Mouse (Mus musculus): ENCODE results near the gene Mbnl2. TPM values are rescaled to one million over a fixed set of nuclear protein-coding genes. Genes with fewer than 3 reads are reported as not detected.
A peak's percentile ranks its signal among the peaks of the same experiment; 100 is the strongest.

Gene Mbnl2
- total RNA-seq, 1 experiment = 33.4 TPM

GRCm38 (mm10) chr14:120361121-120361520 is 85.7 kb downstream of the Mbnl2 start:
- Histone ChIP-seq H3K36me3 (ENCODE audit: control insufficient read depth, insufficient read depth, low read length, poor library complexity, severe bottlenecking) (no peaks in the 10 kb centered on the region), H3K9me3 (ENCODE audit: control insufficient read depth, insufficient read depth, low read depth, low read length) (no peaks in the 10 kb centered on the region), H3K4me3 (ENCODE audit: insufficient read depth in 1 of 2, low read depth in 1 of 2, low read length in 2 of 2, poor library complexity in 1 of 2, severe bottlenecking in 1 of 2) (no peak overlapping the region), H3K4me1 (ENCODE audit: control insufficient read depth in 2 of 2, insufficient read depth in 2 of 2, low read length in 2 of 2, poor library complexity in 1 of 2) (peaks cover 2 to 9% of the 10 kb centered on the region in 2 experiments; a peak in 3 of 4 replicates), H3K9ac (ENCODE audit: insufficient read depth, low read depth, low read length, poor library complexity, severe bottlenecking) (no peak overlapping the region), H3K27ac (ENCODE audit: insufficient read depth, low read depth, low read length, poor library complexity, severe bottlenecking) (no peak overlapping the region)
- TF ChIP-seq HCFC1 (IDR thresholded peaks at IDR 0.05; ENCODE audit: borderline replicate concordance, insufficient read depth, low read length) = no peak
- no peak for TF ChIP-seq CHD2 (IDR thresholded peaks at IDR 0.05; ENCODE audit: low read depth, low read length)
- TF ChIP-seq ZNF384 (IDR thresholded peaks at IDR 0.05; ENCODE audit: low read depth, low read length) = no peak
- no peak for TF ChIP-seq MAFK (IDR thresholded peaks at IDR 0.05; ENCODE audit: insufficient read depth, low read depth, low read length)
- TF ChIP-seq ZC3H11A (IDR thresholded peaks at IDR 0.05; ENCODE audit: borderline replicate concordance, low read depth, low read length) = no peak
- in situ Hi-C loops (cut with MboI; ENCODE audit: low sequenced_read_pairs in 2 of 2, unreplicated experiment in 2 of 2) = no loop called here
- DNase-seq (ENCODE audit: low read depth, low spot score) = no peak

GRCm38 (mm10) chr14:120362409-120362992 is 87.0 kb downstream of the Mbnl2 start:
- DNase-seq (ENCODE audit: low read depth, low spot score) = no peak
- no peak for TF ChIP-seq HCFC1 (IDR thresholded peaks at IDR 0.05; ENCODE audit: borderline replicate concordance, insufficient read depth, low read length)
- TF ChIP-seq MAFK (IDR thresholded peaks at IDR 0.05; ENCODE audit: insufficient read depth, low read depth, low read length) = no peak
- TF ChIP-seq ZC3H11A (IDR thresholded peaks at IDR 0.05; ENCODE audit: borderline replicate concordance, low read depth, low read length) = no peak
- TF ChIP-seq CHD2 (IDR thresholded peaks at IDR 0.05; ENCODE audit: low read depth, low read length) = no peak
- no peak for TF ChIP-seq ZNF384 (IDR thresholded peaks at IDR 0.05; ENCODE audit: low read depth, low read length)
- H3K27ac ChIP-seq (ENCODE audit: insufficient read depth, low read depth, low read length, poor library complexity, severe bottlenecking) = peak overlapping the region; percentile 44; the same call in 1 of the 2 replicates

GRCm38 (mm10) chr14:120363090-120363818 is 87.8 kb downstream of the Mbnl2 start:
- in situ Hi-C loops (cut with MboI; ENCODE audit: low sequenced_read_pairs in 2 of 2, unreplicated experiment in 2 of 2) = no loop called here
- DNase-seq (ENCODE audit: low read depth, low spot score) = peak; percentile 47
- no peaks in the 10 kb centered on the region for H3K9me3 ChIP-seq (ENCODE audit: control insufficient read depth, insufficient read depth, low read depth, low read length)
- peaks cover 3 to 8% of the 10 kb centered on the region in 2 experiments; a peak in 3 of 4 replicates for H3K4me1 ChIP-seq (ENCODE audit: control insufficient read depth in 2 of 2, insufficient read depth in 2 of 2, low read length in 2 of 2, poor library complexity in 1 of 2)
- TF ChIP-seq MAFK (IDR thresholded peaks at IDR 0.05; ENCODE audit: insufficient read depth, low read depth, low read length) (no peak), ZC3H11A (IDR thresholded peaks at IDR 0.05; ENCODE audit: borderline replicate concordance, low read depth, low read length) (peak; percentile 45)
- no peaks in the 10 kb centered on the region for H3K36me3 ChIP-seq (ENCODE audit: control insufficient read depth, insufficient read depth, low read length, poor library complexity, severe bottlenecking)
- no peak overlapping the region for H3K4me3 ChIP-seq (ENCODE audit: insufficient read depth in 1 of 2, low read depth in 1 of 2, low read length in 2 of 2, poor library complexity in 1 of 2, severe bottlenecking in 1 of 2)
- H3K27ac ChIP-seq (ENCODE audit: insufficient read depth, low read depth, low read length, poor library complexity, severe bottlenecking) = peak overlapping the region; percentile 7; the same call in 1 of the 2 replicates
- H3K9ac ChIP-seq (ENCODE audit: insufficient read depth, low read depth, low read length, poor library complexity, severe bottlenecking) = no peak overlapping the region

More at GRCm38 (mm10) chr14:120362409-120362992, 87.0 kb downstream of the Mbnl2 start:
- in situ Hi-C loops (cut with MboI; ENCODE audit: low sequenced_read_pairs in 2 of 2, unreplicated experiment in 2 of 2) = no loop called here
- no peak overlapping the region for H3K4me3 ChIP-seq (ENCODE audit: insufficient read depth in 1 of 2, low read depth in 1 of 2, low read length in 2 of 2, poor library complexity in 1 of 2, severe bottlenecking in 1 of 2)
- H3K36me3 ChIP-seq (ENCODE audit: control insufficient read depth, insufficient read depth, low read length, poor library complexity, severe bottlenecking) = no peaks in the 10 kb centered on the region
- H3K9ac ChIP-seq (ENCODE audit: insufficient read depth, low read depth, low read length, poor library complexity, severe bottlenecking) = peak overlapping the region; percentile 7; the same call in 1 of the 2 replicates
- peaks cover 0 to 10% of the 10 kb centered on the region in 2 experiments; a peak in 2 of 4 replicates for H3K4me1 ChIP-seq (ENCODE audit: control insufficient read depth in 2 of 2, insufficient read depth in 2 of 2, low read length in 2 of 2, poor library complexity in 1 of 2)
- no peaks in the 10 kb centered on the region for H3K9me3 ChIP-seq (ENCODE audit: control insufficient read depth, insufficient read depth, low read depth, low read length)

GRCm38 (mm10) chr14:120365088-120365487 is 89.6 kb downstream of the Mbnl2 start:
- Histone ChIP-seq H3K4me3 (ENCODE audit: insufficient read depth in 1 of 2, low read depth in 1 of 2, low read length in 2 of 2, poor library complexity in 1 of 2, severe bottlenecking in 1 of 2) (no peak overlapping the region), H3K4me1 (ENCODE audit: control insufficient read depth in 2 of 2, insufficient read depth in 2 of 2, low read length in 2 of 2, poor library complexity in 1 of 2) (peaks cover 5 to 10% of the 10 kb centered on the region in 2 experiments; a peak in 3 of 4 replicates), H3K27ac (ENCODE audit: insufficient read depth, low read depth, low read length, poor library complexity, severe bottlenecking) (no peak overlapping the region), H3K36me3 (ENCODE audit: control insufficient read depth, insufficient read depth, low read length, poor library complexity, severe bottlenecking) (no peaks in the 10 kb centered on the region), H3K9me3 (ENCODE audit: control insufficient read depth, insufficient read depth, low read depth, low read length) (no peaks in the 10 kb centered on the region), H3K9ac (ENCODE audit: insufficient read depth, low read depth, low read length, poor library complexity, severe bottlenecking) (no peak overlapping the region)
- DNase-seq (ENCODE audit: low read depth, low spot score) = no peak
- TF ChIP-seq ZNF384 (IDR thresholded peaks at IDR 0.05; ENCODE audit: low read depth, low read length) (no peak), ZC3H11A (IDR thresholded peaks at IDR 0.05; ENCODE audit: borderline replicate concordance, low read depth, low read length) (no peak), MAFK (IDR thresholded peaks at IDR 0.05; ENCODE audit: insufficient read depth, low read depth, low read length) (no peak), CHD2 (IDR thresholded peaks at IDR 0.05; ENCODE audit: low read depth, low read length) (no peak), HCFC1 (IDR thresholded peaks at IDR 0.05; ENCODE audit: borderline replicate concordance, insufficient read depth, low read length) (no peak)
- in situ Hi-C loops (cut with MboI; ENCODE audit: low sequenced_read_pairs in 2 of 2, unreplicated experiment in 2 of 2) = no loop called here
